Mouse (Mus musculus): Measurements from ENCODE around the gene Ism1.

Ism1 gene

GRCm38 (mm10) chr2:139677809-139678274, at the start of gene Ism1:
Gene Ism1 (plus strand): TSS chr2:139678178.
- DNase-seq (ENCODE audit: low read depth, low spot score), result peak; percentile 40

GRCm38 (mm10) chr2:139628731-139629130, 49.2 kb upstream of the Ism1 start:
- no peak for DNase-seq (ENCODE audit: low read depth, low spot score)

DNA sequence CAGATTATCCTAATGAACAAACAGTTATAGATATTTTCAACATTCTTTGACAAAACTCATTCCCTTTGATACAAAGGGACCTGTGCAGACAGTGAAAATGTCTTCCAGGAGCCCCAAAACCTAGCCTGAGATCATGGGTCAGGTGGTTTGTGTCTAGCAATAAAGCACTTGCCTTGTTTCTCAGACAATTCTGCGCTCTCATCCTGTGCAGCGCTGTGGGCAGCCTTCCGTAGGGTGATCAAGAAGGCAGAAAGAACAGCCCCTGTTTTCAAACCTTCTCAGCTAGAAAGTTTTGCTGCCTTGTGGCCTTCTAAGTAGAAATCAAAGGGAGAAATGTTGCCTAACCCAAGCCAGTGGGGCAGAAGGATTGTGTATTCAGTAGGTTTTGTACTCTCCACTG, 48.3 kb upstream of the Ism1 start:
- no peak for DNase-seq (ENCODE audit: low read depth, low spot score)

DNA sequence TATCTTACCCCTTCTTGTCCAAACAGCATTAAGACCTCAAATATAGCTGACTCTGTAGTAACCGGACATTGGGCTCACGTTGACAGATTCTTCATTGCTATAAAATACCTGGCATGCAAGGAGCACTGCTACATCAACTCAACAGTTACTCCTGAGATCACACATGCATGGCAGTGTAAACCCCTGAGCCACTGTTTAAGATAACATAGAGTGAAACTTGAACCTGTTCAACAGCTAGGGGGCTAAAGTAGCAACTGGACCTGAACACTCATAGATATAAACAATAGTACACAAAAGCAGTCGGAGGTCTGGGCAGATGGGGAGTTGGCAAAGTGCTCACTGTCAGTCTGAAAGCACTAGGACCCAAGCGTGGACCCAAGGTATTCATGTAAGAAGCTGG, 43.5 kb upstream of the Ism1 start:
- no peak for DNase-seq (ENCODE audit: low read depth, low spot score)

- DNase-seq (ENCODE audit: low read depth, low spot score), result no peak
Measured at GRCm38 (mm10) chr2:139637861-139638260, 40.1 kb upstream of the Ism1 start.

- DNase-seq (ENCODE audit: low read depth, low spot score), result no peak
Measured at GRCm38 (mm10) chr2:139641757-139642385, 36.1 kb upstream of the Ism1 start.

- no peak for DNase-seq (ENCODE audit: low read depth, low spot score)
Measured at GRCm38 (mm10) chr2:139649518-139649917, 28.5 kb upstream of the Ism1 start.

DNA sequence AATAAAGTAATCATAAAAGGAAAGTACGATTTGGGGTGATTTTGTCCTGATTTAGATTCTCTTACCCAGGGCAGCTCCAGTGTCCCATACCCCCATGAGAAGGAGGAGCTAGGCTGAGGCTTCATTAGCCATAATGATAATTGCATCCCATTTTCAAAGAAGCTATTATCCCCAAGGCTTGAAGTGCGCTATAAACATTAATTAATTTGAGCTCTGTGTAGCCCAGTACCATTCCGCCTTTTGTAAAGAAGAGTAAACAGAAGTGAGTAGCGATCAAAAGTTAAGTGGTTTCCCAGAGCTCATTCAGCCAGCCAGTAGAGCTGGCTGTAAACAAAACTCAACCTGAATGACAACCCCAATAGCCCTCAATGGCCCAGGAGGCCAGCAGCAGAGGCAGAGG, 21.2 kb upstream of the Ism1 start:
- DNase-seq (ENCODE audit: low read depth, low spot score), result no peak

DNA sequence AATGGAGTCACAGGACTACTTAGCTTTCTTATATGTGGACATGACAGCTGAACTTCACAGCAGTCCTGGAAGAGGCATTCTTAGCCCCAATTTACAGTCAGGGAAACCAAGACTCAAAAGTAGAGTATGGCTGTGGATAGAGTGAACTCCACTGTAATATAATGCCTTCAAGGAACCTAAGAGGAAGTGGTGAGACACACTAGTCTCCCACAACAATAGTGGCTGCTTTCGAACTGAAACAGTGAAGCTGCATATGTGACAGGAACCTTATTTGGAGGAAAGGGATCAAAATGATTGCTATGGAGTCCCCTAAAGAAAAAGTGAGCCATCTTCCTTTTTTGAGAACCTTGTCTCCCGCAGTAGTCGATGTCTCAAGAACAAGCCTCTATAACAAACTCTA, 6.1 kb upstream of the Ism1 start:
- no peak for DNase-seq (ENCODE audit: low read depth, low spot score)

- DNase-seq (ENCODE audit: low read depth, low spot score), result no peak
Measured at GRCm38 (mm10) chr2:139672371-139672770, 5.6 kb upstream of the Ism1 start.

DNA sequence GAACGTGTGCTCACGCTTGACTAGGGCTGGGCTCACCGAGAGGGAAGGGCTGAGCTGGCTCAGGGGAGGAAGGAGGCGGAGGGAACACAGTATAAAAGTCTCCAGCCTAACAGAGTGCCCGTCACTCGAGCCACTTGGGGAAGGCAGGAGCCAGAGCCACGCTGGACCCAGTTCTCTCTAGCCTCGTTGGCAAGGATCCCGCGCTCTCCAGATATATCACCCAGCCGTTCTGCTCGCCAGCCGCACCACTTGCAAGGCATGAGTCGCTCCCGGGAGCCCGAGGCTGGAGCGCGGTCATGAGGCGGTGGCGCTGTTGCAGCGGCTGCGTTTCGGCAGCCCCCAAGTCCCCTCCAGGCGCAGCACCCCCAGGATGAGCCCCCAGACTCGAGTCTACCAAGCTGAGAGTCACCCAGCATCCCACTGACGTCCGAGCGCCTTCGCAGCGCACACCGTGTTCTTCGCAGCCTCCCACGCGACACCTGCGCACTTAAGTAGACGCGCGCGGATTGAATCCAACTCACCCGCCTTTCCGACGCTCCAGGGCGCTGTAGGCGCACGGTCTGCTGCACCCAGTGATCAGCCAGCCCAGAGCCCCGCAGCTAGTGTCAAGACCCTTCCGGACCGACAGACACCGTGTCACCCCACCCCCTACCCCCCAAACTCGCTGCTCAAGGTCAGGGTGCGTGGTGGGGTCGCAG, 764 bp upstream of the Ism1 start:
- peak; percentile 47 for DNase-seq (ENCODE audit: low read depth, low spot score)

DNA sequence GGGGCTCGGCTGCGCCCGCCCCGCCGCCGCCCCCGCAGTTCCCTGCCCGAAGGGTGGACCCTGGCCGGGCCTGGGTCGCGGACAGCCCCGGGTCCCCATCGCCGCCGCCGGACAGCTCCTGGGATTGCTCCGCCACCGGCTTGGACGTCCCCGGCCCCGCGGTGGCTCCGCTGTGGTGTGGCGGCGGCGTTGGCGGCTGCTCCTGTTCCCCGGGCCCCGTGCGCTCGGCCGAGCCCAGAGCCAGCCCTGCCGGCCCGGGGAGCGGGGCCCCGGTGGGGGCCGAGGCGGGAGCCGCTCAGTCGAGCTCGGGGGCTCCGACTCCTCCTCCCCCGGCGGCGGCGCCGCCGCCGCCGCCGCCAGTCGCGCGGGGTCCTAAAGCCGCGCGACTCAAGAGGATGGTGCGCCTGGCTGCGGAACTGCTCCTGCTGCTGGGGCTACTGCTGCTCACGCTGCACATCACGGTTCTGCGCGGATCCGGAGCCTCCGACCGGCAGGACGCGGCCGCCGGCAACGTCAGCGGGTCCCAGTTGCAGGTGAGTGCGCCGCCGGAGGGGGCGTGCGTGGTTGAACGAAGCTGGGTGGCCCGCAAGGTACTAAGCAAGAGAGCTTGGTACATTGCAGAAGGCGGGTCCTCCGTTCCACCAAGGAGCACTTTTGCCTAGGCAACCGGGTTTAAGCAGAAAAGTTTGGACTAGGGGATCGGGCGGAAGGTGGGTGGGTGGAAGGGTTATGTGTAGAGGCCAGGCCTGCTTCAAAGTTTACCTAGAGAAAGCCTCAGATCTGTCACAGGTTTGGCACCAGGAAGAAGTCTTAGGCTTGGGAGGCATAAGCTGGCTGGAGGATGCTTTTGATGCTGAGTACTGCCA, 530 bp downstream of the Ism1 start:
- DNase-seq (ENCODE audit: low read depth, low spot score), result peak; percentile 74

- DNase-seq (ENCODE audit: low read depth, low spot score), result no peak
Measured at GRCm38 (mm10) chr2:139682540-139682939, 4.6 kb downstream of the Ism1 start.

DNA sequence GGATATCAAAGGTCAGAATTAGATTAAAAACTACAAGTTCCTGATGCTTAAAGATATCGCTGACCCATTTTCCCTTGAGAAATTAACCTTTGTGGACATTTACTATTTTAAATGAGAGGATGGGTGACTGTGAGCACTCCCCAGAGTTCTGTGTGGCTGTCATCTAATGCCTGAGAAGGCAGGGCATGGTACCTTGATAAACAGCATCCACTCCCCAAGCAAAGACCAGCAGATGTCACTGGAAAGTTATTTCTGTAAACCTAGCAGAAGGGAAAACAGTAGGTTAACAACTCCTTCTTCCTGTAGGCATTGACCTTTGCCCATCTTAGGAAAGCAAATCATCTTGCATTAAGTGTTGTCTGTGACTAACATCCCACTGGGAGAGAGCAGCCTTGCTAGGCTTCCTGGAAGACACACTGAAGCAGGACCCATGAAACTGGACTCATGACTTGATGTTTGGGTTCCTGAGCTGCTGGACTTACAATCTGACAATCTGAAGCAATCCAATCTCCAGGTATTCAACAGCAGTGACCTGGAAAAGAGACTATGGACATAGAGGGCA, 11.5 kb downstream of the Ism1 start:
- no peak for DNase-seq (ENCODE audit: low read depth, low spot score)

DNA sequence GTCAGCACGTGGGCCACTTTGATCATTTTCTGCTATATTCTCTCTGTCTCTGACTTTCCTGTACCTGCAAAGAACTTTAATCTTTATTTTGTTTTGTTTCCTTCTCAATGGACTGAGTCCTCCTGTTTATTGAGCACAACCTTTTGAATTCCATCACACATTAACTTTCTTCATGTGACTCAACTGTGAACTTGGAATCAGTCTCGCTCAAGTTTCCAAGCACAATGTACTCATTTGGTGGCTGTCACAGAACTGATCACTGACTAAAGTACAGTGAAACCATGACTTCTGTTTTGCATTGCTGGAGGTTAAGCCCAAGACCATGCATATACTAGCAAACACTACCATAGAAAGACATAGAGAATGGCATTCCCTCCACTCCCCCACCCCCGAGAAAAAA, 15.5 kb downstream of the Ism1 start:
- DNase-seq (ENCODE audit: low read depth, low spot score), result no peak

DNA sequence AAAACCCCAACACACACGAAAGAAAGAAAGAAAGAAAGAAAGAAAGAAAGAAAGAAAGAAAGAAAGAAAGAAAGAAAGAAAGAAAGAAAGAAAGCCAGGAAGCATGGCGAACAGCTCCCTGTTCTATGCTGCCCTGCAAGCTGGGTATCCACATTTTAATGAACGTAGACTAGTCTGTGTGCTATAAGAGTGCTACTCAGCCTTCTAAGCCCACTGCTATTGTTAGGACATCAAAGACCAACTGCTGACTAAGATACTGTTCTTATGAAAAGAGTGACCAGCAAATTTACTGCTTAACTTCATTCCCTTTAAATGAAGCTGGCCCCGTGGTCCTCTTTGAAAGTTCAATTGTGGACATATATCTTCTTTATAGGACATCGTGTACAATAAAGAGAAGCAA, 16.7 kb downstream of the Ism1 start:
- DNase-seq (ENCODE audit: low read depth, low spot score), result no peak

DNA sequence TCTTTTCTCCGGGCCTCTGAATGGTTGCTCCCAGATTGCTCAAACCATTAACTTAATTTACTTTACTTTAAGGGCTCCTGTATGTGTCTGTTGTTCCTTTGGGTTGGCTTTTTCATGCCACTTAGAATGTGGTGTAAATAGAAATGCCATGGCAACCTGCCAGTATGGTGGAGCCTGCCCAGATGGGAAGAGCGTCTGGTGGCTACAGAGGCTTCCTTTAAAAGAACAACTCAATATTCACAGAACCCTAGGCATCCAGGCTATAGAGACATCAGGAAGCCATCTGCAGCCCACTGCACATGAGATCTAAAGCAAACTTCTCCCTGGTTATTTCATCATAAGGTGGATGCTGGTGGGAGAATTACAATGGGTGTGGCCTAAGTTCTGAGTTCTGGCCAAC, 18.6 kb downstream of the Ism1 start:
- DNase-seq (ENCODE audit: low read depth, low spot score), result no peak

GRCm38 (mm10) chr2:139700609-139701008, 22.6 kb downstream of the Ism1 start:
- DNase-seq (ENCODE audit: low read depth, low spot score), result no peak

GRCm38 (mm10) chr2:139704951-139705350, 27.0 kb downstream of the Ism1 start:
- no peak for DNase-seq (ENCODE audit: low read depth, low spot score)

DNA sequence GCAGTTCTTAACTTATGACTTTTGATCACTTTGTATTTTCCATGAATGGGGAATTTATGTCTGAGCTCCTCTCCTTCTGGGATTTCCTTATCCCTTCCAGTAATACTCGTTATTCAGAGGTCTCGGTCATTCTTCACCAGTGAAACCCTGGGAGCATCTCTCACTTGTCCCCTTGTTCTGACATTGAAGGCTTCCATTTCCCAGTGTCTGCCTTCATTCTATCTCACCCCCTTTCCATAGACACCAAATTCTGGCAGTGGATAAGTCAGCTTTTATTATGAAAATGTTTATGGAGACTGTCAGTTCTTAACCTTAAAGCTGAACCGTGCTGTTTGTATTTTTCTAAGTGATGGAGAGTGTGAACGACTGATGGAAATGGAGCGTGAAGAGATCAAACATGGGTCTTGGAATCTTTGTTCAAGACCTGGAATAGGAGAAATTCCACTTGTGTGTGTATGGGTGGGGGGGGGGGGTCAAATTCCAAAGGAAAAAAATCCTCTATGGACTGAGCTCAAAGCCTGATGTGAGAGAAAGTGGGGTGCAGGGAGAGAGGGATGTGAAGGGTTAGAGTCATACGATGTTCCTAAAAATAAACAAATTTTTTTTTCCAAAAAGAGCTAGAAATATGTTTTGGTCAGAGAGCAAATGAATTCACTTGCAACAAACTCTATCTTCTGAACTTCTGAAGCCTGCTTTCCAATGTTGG, 30.4 kb downstream of the Ism1 start:
- DNase-seq (ENCODE audit: low read depth, low spot score), result no peak

GRCm38 (mm10) chr2:139711640-139712039, 33.7 kb downstream of the Ism1 start:
- no peak for DNase-seq (ENCODE audit: low read depth, low spot score)

DNA sequence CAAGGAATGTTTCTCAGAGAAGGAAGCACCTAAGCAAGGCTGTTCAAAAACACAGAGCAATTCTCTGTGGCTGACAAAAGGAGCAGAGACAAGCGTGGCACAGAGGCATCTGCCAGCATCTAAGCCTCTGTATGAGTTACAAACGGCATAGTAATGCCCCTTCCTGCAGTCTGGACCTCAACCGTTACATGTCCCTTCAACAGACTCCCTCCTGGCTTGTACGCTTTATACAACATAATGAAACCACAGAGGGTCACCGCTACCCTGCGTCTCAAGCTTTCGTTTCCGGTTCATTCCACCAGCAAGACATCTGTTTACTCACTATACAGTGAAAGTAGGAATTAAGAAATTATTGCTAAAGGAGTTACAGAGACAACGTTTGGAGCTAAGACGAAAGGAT, 34.1 kb downstream of the Ism1 start:
- no peak for DNase-seq (ENCODE audit: low read depth, low spot score)
